Comparison of ENCODE assay signal across 29 mouse cellular contexts in genomic region chr8:119208567-119208966, GRCm38 (mm10).
"Had no signal": no experiment of that assay in that cellular context is flagged by ENCODE, and none has a peak within 500 bp of the region (broad histone marks: within the 10 kb centered on the region; RNA-seq: fewer than 3 reads in every experiment).

No protein-coding gene starts in this region.

- H3K36me3 ChIP-seq: embryonic facial prominence, embryonic 10.5 days; embryonic facial prominence, embryonic 12.5 days; embryonic facial prominence, embryonic 13.5 days; embryonic facial prominence, embryonic 15.5 days; forebrain, embryonic 10.5 days; forebrain, embryonic 12.5 days; forebrain, embryonic 15.5 days had no signal

- H3K4me1 ChIP-seq: embryonic facial prominence, embryonic 10.5 days; embryonic facial prominence, embryonic 12.5 days; embryonic facial prominence, embryonic 13.5 days; embryonic facial prominence, embryonic 15.5 days; forebrain, embryonic 12.5 days; forebrain, embryonic 13.5 days had no signal

- H3K4me3 ChIP-seq: embryonic facial prominence, embryonic 10.5 days; embryonic facial prominence, embryonic 12.5 days; embryonic facial prominence, embryonic 13.5 days; embryonic facial prominence, embryonic 15.5 days; erythroblast, embryonic 14.5 days; forebrain, embryonic 10.5 days; forebrain, embryonic 12.5 days; forebrain, embryonic 13.5 days; forebrain, embryonic 15.5 days; gastrocnemius, adult 2 months; heart, adult 2 months had no signal

- H3K27ac ChIP-seq: embryonic facial prominence, embryonic 10.5 days; embryonic facial prominence, embryonic 12.5 days; embryonic facial prominence, embryonic 13.5 days; embryonic facial prominence, embryonic 15.5 days; forebrain, embryonic 10.5 days; forebrain, embryonic 12.5 days; forebrain, embryonic 13.5 days; forebrain, embryonic 15.5 days; gastrocnemius, adult 2 months; heart, adult 2 months had no signal

- ATAC-seq: forebrain, embryonic 13.5 days; forebrain, embryonic 14.5 days; forebrain, embryonic 15.5 days; forebrain, embryonic 16.5 days; forebrain, postnatal 0 days had no signal

- H3K9me3 ChIP-seq: embryonic facial prominence, embryonic 12.5 days; embryonic facial prominence, embryonic 15.5 days; forebrain, embryonic 15.5 days had no signal

- H3K4me2 ChIP-seq: embryonic facial prominence, embryonic 12.5 days; embryonic facial prominence, embryonic 13.5 days; embryonic facial prominence, embryonic 15.5 days; forebrain, embryonic 12.5 days; forebrain, embryonic 13.5 days; forebrain, embryonic 15.5 days had no signal

- DNase-seq: cerebellum, adult 2 months; cerebellum, adult 8-10 months; cerebellum, adult 9-10 months; cerebellum, adult 9-11 months; cerebellum, postnatal 10 days; cerebellum, postnatal 14 days; cerebellum, postnatal 25 days; cerebellum, postnatal 36 days; embryo, embryonic 11 days; forebrain, postnatal 0 days; gastrocnemius, adult 2 months; gastrocnemius, postnatal 10 days; gastrocnemius, postnatal 14 days; gastrocnemius, postnatal 25 days; gastrocnemius, postnatal 36 days; heart, adult 11 months; heart, adult 18-20 months; heart, adult 2 months had no signal

- H3K27me3 ChIP-seq: embryonic facial prominence, embryonic 12.5 days; embryonic facial prominence, embryonic 13.5 days; embryonic facial prominence, embryonic 15.5 days; forebrain, embryonic 12.5 days; forebrain, embryonic 13.5 days; forebrain, embryonic 15.5 days had no signal

- H3K9ac ChIP-seq: embryonic facial prominence, embryonic 12.5 days; embryonic facial prominence, embryonic 13.5 days; embryonic facial prominence, embryonic 15.5 days; forebrain, embryonic 12.5 days; forebrain, embryonic 13.5 days; forebrain, embryonic 15.5 days; forebrain, postnatal 0 days had no signal
